Mouse (Mus musculus) gastrocnemius, postnatal 10 days (tissue): ENCODE results near the gene Tmem104. TPM values are rescaled to one million over a fixed set of nuclear protein-coding genes. Genes with fewer than 3 reads are reported as not detected.
A peak's percentile ranks its signal among the peaks of the same experiment; 100 is the strongest.

Experiments
- DNase-seq: peaks from one replicate; pipeline ENCODE4 v3.0.0; 2021; ENCODE audit warnings: mixed read lengths
- microRNA-seq, 2 experiments: library from miRNA; unstranded; fragments of <30 nt; microRNA quantifications; one replicate each; pipeline ENCODE4 v1.2.0; 2021
- total RNA-seq, 2 experiments: library from RNA; stranded (reverse); gene quantifications; 2 replicates each; pipeline ENCODE4 v1.2.3; 2021

Gene Tmem104
- total RNA-seq, 2 experiments from 2014 or later: 3.9 to 6.4 TPM

DNA sequence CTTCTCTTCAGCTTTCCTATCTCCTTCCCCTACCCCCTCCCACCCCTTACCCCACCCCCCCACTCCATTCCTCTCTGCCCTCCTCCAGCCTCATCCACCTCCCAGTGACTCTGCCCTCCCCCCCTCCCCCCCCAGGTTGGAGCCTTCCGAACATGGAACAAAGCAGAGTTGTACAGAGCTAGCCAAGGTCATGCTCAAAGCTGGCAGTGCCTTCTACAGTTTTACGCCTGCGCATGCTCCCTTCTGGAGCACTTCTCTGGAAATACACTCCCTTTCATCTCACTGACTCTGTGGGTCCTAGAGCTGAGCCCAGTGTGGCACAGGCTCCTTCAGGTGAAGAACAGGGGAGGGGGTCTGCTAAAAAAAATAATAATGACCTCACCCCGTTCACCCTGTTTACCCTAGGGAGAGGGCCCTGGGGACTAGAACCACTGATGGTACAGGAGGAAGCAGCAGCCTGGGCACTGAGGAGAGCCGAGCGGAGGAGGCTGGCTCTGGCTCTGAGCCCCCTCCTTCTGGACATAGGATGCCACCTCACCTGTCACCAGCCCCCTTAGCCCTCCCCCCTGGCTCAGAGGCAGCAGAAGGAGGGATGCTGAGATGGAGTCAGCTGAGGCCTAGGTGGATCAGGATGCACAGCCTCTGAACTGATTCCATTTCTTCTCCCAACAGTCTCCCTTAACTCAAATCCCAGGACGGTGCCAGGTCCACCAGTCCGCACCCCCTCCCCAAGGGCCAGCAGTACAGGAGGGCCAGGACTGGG is 95.6 kb downstream of the Tmem104 start:
- DNase-seq: no peak

GRCm38 (mm10) chr11:115283486-115283765 is 96.1 kb downstream of the Tmem104 start:
- DNase-seq: no peak

DNA sequence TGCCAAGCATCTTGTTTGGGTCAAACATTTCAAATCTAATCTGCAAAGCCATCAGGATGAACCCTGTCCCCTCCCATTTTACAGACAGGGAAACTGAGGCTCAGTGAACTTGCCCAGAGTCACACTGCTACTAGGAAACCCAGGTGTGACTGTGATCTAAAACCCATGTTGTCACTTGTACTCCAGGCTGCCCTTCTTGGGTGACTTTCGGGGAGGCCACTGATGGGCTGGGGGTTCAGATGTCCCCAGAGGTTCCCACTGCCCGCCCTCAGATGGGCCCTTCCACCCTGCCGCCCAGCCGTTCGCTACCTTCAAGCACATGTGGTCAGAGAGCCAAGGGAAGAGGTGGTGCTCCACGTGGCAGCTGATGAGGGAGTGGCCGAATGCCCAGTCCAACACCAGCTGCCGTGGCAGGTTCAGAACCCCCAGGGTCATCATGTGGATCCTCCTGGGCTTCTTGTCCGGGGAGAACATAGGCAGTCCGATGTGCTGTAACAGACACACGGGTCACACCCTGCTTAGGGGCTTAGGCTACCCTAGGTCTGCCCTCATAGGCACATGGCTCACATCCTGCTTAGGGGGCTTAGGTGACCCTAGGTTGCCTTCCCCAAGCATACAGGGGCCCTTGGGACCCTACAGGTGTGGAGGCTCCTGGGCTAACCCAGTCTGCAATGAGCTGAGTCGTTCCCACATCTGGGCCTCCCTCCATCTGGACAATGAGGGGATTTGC is 96.8 kb downstream of the Tmem104 start:
- DNase-seq: no peak

DNA sequence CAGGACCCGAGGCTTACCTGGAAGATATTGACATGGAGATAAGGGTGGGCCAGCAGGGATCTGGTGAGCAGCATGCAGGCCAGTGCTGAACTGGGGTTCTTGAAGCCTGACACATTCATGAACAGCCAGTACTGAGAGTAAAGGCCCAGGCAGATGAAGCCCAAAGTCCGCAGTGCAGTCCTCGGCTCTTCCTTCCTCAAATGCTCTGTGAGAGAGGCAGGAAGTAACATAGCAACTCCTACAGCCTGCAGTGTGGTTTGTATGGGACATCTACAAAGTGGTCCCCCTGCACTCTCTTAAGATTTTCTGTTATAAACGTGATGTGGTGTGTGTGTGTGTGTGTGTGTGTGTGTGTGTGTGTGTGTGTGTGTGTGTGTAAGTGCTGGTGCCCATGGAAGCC is 98.0 kb downstream of the Tmem104 start:
- no peak for DNase-seq

GRCm38 (mm10) chr11:115286201-115286993 is 99.1 kb downstream of the Tmem104 start:
- DNase-seq: no peak

DNA sequence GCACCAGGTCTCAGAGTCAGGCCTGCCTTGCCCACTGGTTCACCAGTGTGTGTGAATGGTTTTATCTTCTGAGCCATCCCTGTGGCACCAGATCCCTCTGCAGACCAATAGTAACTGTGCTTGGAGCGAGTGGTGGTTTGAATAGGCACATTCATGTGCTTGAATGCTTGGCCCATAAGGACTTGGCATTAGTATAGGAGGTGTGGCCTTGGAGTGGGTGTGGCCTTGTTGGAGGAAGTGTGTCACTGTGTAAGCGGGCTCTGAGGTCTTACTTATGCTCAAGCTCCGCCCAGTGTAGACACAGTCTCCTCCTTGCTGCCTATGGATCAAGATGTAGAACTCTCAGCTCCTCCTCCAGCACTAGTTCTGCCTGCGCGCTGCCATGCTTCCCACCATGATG is 100.1 kb downstream of the Tmem104 start:
- no peak for DNase-seq

- DNase-seq: no peak
These were observed 101.0 kb downstream of the Tmem104 start for GRCm38 (mm10) chr11:115288305-115288704.

DNA sequence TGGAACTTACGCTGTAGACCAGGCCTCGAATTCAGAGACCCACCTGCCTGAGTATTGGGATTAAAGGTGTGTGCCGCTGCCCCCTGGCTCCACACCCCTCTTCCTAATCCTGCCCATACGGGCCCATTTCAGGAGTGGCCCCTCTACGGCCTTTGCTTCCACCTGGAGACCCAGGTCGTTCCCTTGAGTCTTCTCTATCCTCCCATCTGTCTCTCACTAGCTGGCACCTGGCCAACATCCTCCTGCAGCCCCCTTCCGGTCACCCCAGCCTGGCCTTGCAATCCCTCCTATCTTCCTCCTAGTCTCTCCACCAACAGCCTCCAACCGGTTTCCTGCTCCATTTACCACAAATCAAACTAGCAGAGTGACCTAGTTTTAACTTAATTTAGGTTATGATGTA is 102.6 kb downstream of the Tmem104 start:
- DNase-seq: no peak

GRCm38 (mm10) chr11:115290314-115290713 is 103.0 kb downstream of the Tmem104 start:
- no peak for DNase-seq

GRCm38 (mm10) chr11:115290919-115291318 is 103.6 kb downstream of the Tmem104 start:
- peak; percentile 54 for DNase-seq

- no peak for DNase-seq
These were observed 104.2 kb downstream of the Tmem104 start for GRCm38 (mm10) chr11:115291503-115291902.

DNA sequence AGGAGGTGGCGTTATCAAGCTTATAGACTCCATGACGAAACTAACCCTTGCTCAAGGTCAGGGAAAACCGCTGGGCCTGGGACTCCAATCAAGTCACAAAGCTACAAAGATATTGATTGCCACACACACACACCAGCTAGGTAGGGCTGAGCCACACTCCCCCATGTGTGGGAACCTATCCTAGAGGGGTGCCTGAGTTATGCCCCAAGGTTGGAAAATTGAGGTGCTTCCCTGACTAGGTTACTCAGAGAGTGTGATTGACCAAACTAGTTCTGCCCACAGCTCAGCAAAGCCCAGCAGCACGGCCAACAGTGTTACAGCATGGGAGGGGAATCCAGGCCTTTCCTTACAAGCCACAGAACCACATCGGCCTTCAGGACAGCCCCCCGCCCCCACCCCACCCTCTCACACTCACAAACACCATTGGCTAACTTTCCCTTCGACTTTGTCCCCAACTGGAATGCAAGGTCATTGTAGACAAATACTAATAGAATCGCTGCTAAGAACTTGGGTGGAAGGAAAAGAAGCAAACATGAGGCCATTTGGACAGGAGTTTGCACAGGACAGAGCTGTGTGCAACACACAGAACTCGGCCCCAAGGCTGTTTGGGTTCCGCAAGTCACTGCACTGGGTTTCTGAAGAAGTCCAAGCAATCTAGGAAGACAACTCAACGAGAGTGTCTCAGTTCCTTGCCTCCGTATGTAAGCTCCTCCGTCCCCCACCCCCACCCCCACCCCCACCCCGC is 105.5 kb downstream of the Tmem104 start:
- no peak for DNase-seq

DNA sequence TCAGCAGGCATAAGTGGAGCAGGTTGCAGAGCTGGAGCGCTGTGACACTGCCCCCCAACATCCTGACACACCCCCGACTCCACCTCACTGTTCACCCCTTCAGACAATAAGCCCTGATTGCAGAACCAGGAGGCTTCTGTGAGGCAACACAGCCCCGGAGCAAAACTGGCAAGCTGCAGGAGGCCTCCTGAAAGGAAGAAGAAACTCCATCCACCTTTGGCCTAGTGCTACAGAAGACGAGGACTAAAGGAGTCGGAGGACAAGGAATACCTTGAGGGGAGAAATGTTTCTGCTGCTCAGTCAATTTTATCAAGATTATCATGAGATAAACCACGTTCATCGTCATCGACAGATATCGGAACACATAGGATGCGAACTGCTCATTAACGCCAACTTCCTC is 108.7 kb downstream of the Tmem104 start:
- no peak for DNase-seq

Small RNAs within 50 kb of the gene (microRNA-seq; reads per million reads assigned to microRNA genes)
- 0 reads per million in 2 experiments for gene Gm25837

Other genes with a start within 250 kb of the Tmem104 start
- not detected for gene Cd300c, start 218.3 kb upstream of the Tmem104 start, total RNA-seq
- under 1 TPM; 0.34 to 0.47 TPM for gene Cd300ld, start 197.6 kb upstream of the Tmem104 start, total RNA-seq
- 1 to 10 TPM in 1 of 2 experiments, under 1 TPM in 1; 0.96 to 1.4 TPM for gene Cd300c2, start 185.6 kb upstream of the Tmem104 start, total RNA-seq
- gene Cd300ld2, start 171.3 kb upstream of the Tmem104 start, total RNA-seq: under 1 TPM in 1 of 2 experiments, not detected in 1; 0.56 TPM
- under 1 TPM in 1 of 2 experiments, not detected in 1; 0.43 TPM for gene Cd300ld4, start 160.5 kb upstream of the Tmem104 start, total RNA-seq
- 1 to 10 TPM; 1.4 to 4.7 TPM for gene Cd300ld5, start 149.7 kb upstream of the Tmem104 start, total RNA-seq
- 1 to 10 TPM; 2.4 to 3.7 TPM for gene Cd300ld3, start 139.1 kb upstream of the Tmem104 start, total RNA-seq
- gene Cd300e, start 125.3 kb upstream of the Tmem104 start, total RNA-seq: not detected
- gene Rab37, start 96.1 kb upstream of the Tmem104 start, total RNA-seq: under 1 TPM; 0.21 to 0.77 TPM
- gene Cd300lf, start 53.5 kb upstream of the Tmem104 start, total RNA-seq: under 1 TPM in 1 of 2 experiments, not detected in 1; 0.34 TPM
- gene Slc9a3r1, start 24.1 kb upstream of the Tmem104 start, total RNA-seq: 1 to 10 TPM; 6.5 to 8.3 TPM
- 10 to 100 TPM; 13.7 to 14.8 TPM for gene Nat9, start 372 bp downstream of the Tmem104 start, total RNA-seq
- gene Grin2c, start 79.8 kb downstream of the Tmem104 start, total RNA-seq: under 1 TPM; 0.05 to 0.16 TPM
- gene Fdxr, start 89.6 kb downstream of the Tmem104 start, total RNA-seq: 1 to 10 TPM; 5.0 to 5.7 TPM
- gene Fads6, start 110.2 kb downstream of the Tmem104 start, total RNA-seq: 1 to 10 TPM in 1 of 2 experiments, under 1 TPM in 1; 0.86 to 1.1 TPM
- not detected for gene Otop2, start 119.7 kb downstream of the Tmem104 start, total RNA-seq
- under 1 TPM; 0.09 to 0.16 TPM for gene Ush1g, start 134.6 kb downstream of the Tmem104 start, total RNA-seq
- gene Otop3, start 147.2 kb downstream of the Tmem104 start, total RNA-seq: not detected
- gene Hid1, start 180.3 kb downstream of the Tmem104 start, total RNA-seq: 1 to 10 TPM; 5.7 to 6.1 TPM
- gene Cdr2l, start 194.4 kb downstream of the Tmem104 start, total RNA-seq: 10 to 100 TPM in 1 of 2 experiments, 1 to 10 TPM in 1; 9.8 to 17.0 TPM
- 100 to 1,000 TPM in 1 of 2 experiments, 10 to 100 TPM in 1; 89.1 to 100 TPM for gene Mrpl58, start 216.3 kb downstream of the Tmem104 start, total RNA-seq
- gene Atp5h, start 232.5 kb downstream of the Tmem104 start, total RNA-seq: 1,000 to 10,000 TPM; 1,026 to 1,088 TPM
- 10 to 100 TPM; 16.2 to 19.4 TPM for gene Kctd2, start 232.6 kb downstream of the Tmem104 start, total RNA-seq